In the genomic region with DNA sequence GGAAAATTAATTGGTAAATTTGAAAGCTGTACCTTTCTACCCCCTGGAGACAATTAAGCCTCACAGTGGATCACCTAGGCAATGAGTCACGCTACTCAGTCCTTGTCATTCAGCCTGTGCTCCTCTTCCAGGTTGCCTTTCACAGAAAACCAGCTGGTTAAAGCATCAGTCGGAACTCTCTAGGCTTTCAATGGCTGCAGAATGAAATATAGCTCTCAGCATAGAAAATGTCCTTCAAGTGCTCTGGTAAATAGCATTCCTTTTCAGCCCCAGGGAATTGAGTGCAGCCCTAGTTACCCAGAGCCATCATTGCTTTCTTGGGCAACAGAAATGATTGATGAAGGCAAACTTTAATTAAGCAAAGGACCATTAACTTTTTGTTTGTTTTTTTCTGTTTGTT, we compare ENCODE assay signal across 17 mouse cellular contexts.
A peak's percentile ranks its signal among the peaks of the same experiment; 100 is the strongest.
DNase-seq lines count a peak whose midpoint lies in the region; ATAC-seq and TF ChIP-seq lines count a peak whose summit lies in the region.
"Had no signal": no experiment of that assay in that cellular context is flagged by ENCODE, and none has a peak within 500 bp of the region (broad histone marks: within the 10 kb centered on the region; RNA-seq: fewer than 3 reads in every experiment).

No protein-coding gene starts in this region.

- no peaks in the 10 kb centered on the region for H3K9me3 ChIP-seq in midbrain, embryonic 13.5 days
- no peaks in the 10 kb centered on the region for H3K9me3 ChIP-seq in midbrain, embryonic 14.5 days (ENCODE audit: control insufficient read depth, low read length)
- no peaks in the 10 kb centered on the region for H3K9me3 ChIP-seq in hindbrain, postnatal 0 days (ENCODE audit: low read length)
- H3K9me3 ChIP-seq: heart, embryonic 12.5 days; intestine, embryonic 15.5 days; limb, embryonic 10.5 days; midbrain, embryonic 15.5 days had no signal

- no peak for TF ChIP-seq POLR2A in embryonic fibroblast, embryonic 13.5 days (IDR thresholded peaks at IDR 0.05; ENCODE audit: low read depth, low read length)
- TF ChIP-seq POLR2A in heart, adult 2 months (IDR thresholded peaks at IDR 0.05; ENCODE audit: insufficient read depth, low read depth, low read length) = no peak

- no peak for TF ChIP-seq CTCF in embryonic fibroblast, embryonic 13.5 days (IDR thresholded peaks at IDR 0.05; ENCODE audit: borderline replicate concordance, insufficient read depth, low read length)
- TF ChIP-seq CTCF in hindbrain, postnatal 0 days (IDR thresholded peaks at IDR 0.05; ENCODE audit: low read depth) = no peak
- no peak for TF ChIP-seq CTCF in heart, adult 2 months (IDR thresholded peaks at IDR 0.05)

- H3K79me2 ChIP-seq in heart, adult 2 months (replicated peaks; ENCODE audit: control insufficient read depth, insufficient read depth, low read length) = no peaks in the 10 kb centered on the region

- H3K4me1 ChIP-seq in midbrain, embryonic 13.5 days (replicated peaks) = 0 out of 2 replicates have a peak, but pooled peaks cover 3% of the 10 kb centered on the region
- no peaks in the 10 kb centered on the region for H3K4me1 ChIP-seq in midbrain, embryonic 14.5 days (ENCODE audit: control insufficient read depth, insufficient read depth, low read length)
- no peaks in the 10 kb centered on the region for H3K4me1 ChIP-seq in embryonic fibroblast, embryonic 13.5 days (ENCODE audit: control insufficient read depth, insufficient read depth, low read length)
- H3K4me1 ChIP-seq in hindbrain, postnatal 0 days (ENCODE audit: insufficient read depth, low read length) = no peaks in the 10 kb centered on the region
- no peaks in the 10 kb centered on the region for H3K4me1 ChIP-seq in heart, adult 2 months (ENCODE audit: control insufficient read depth, insufficient read depth, low read length)
- H3K4me1 ChIP-seq: heart, embryonic 12.5 days; intestine, embryonic 15.5 days; limb, embryonic 10.5 days; midbrain, embryonic 15.5 days had no signal

- H3K9ac ChIP-seq in midbrain, embryonic 13.5 days (replicated peaks) = no peak overlapping the region
- H3K9ac ChIP-seq in midbrain, embryonic 14.5 days (replicated peaks; ENCODE audit: low read length) = no peak overlapping the region
- H3K9ac ChIP-seq in hindbrain, postnatal 0 days (replicated peaks; ENCODE audit: low read length) = no peak overlapping the region
- no peak overlapping the region for H3K9ac ChIP-seq in heart, adult 2 months (ENCODE audit: low read depth, low read length)
- H3K9ac ChIP-seq: heart, embryonic 12.5 days; intestine, embryonic 15.5 days; midbrain, embryonic 15.5 days had no signal

- 0 out of 2 replicates have a peak, but pooled peaks have one; percentile 24 for ATAC-seq in midbrain, embryonic 13.5 days
- no peak for ATAC-seq in midbrain, embryonic 14.5 days (ENCODE audit: low FRiP score, low TSS enrichment)
- peak; percentile 21; the same call in 1 of the 2 replicates for ATAC-seq in hindbrain, postnatal 0 days
- no peak for ATAC-seq in monocyte, adult 5-6 weeks (replicated peaks; ENCODE audit: insufficient number of reproducible peaks, low FRiP score, low TSS enrichment, poor library complexity, severe bottlenecking)
- ATAC-seq: intestine, embryonic 15.5 days; midbrain, embryonic 15.5 days had no signal

- TF ChIP-seq EP300 in heart, adult 2 months (IDR thresholded peaks at IDR 0.05; ENCODE audit: insufficient read depth, low read depth, low read length) = no peak

- H3K4me3 ChIP-seq in midbrain, embryonic 13.5 days (replicated peaks) = no peak overlapping the region
- no peak overlapping the region for H3K4me3 ChIP-seq in midbrain, embryonic 14.5 days (replicated peaks; ENCODE audit: low read depth, low read length)
- no peak overlapping the region for H3K4me3 ChIP-seq in embryonic fibroblast, embryonic 13.5 days (ENCODE audit: insufficient read depth, low read length)
- no peak overlapping the region for H3K4me3 ChIP-seq in hindbrain, postnatal 0 days (ENCODE audit: low read length)
- H3K4me3 ChIP-seq in heart, adult 2 months = no peak overlapping the region
- H3K4me3 ChIP-seq: heart, embryonic 12.5 days; intestine, embryonic 15.5 days; limb, embryonic 10.5 days; midbrain, embryonic 15.5 days had no signal

- H3K27ac ChIP-seq in midbrain, embryonic 13.5 days = no peak overlapping the region
- no peak overlapping the region for H3K27ac ChIP-seq in midbrain, embryonic 14.5 days (replicated peaks; ENCODE audit: low read depth, low read length)
- H3K27ac ChIP-seq in embryonic fibroblast, embryonic 13.5 days (ENCODE audit: insufficient read depth, low read length) = peak overlapping the region; percentile 52; the same call in 1 of the 2 replicates
- H3K27ac ChIP-seq in hindbrain, postnatal 0 days = no peak overlapping the region
- no peak overlapping the region for H3K27ac ChIP-seq in heart, adult 2 months
- H3K27ac ChIP-seq: intestine, embryonic 15.5 days; limb, embryonic 10.5 days; macrophage; midbrain, embryonic 15.5 days had no signal

- 57% methylated on average over 2 of the region's 2 CpGs for WGBS in midbrain, embryonic 13.5 days
- WGBS in midbrain, embryonic 14.5 days = 60% methylated on average over 2 of the region's 2 CpGs
- 36% methylated on average over 2 of the region's 2 CpGs for WGBS in hindbrain, postnatal 0 days
- 67% methylated on average over 2 of the region's 2 CpGs for WGBS in heart, adult 2 months

- H3K4me2 ChIP-seq in midbrain, embryonic 13.5 days (replicated peaks) = no peak overlapping the region
- H3K4me2 ChIP-seq in midbrain, embryonic 14.5 days (ENCODE audit: low read length) = no peak overlapping the region
- no peak overlapping the region for H3K4me2 ChIP-seq in hindbrain, postnatal 0 days (ENCODE audit: low read depth, low read length)
- H3K4me2 ChIP-seq: heart, embryonic 12.5 days; intestine, embryonic 15.5 days; liver, embryonic 11.5 days; midbrain, embryonic 15.5 days had no signal

- no peak for DNase-seq in midbrain, embryonic 14.5 days
- peak; percentile 36 for DNase-seq in hindbrain, postnatal 0 days (ENCODE audit: low spot score)
- no peak for DNase-seq in heart, adult 2 months
- DNase-seq in spleen, postnatal 4 days (ENCODE audit: low spot score in 2 of 2) = no peak
- DNase-seq: cerebellum, adult 9-11 months; kidney, postnatal 4 days; layer of hippocampus, postnatal 36 days; lung, adult 2 months had no signal

- no peaks in the 10 kb centered on the region for H3K27me3 ChIP-seq in midbrain, embryonic 13.5 days
- no peaks in the 10 kb centered on the region for H3K27me3 ChIP-seq in midbrain, embryonic 14.5 days (ENCODE audit: control insufficient read depth, insufficient read depth, low read length)
- H3K27me3 ChIP-seq in hindbrain, postnatal 0 days (ENCODE audit: insufficient read depth, low read length) = no peaks in the 10 kb centered on the region
- no peaks in the 10 kb centered on the region for H3K27me3 ChIP-seq in heart, adult 2 months (ENCODE audit: control insufficient read depth, insufficient read depth, low read length)
- H3K27me3 ChIP-seq: heart, embryonic 12.5 days; intestine, embryonic 15.5 days; midbrain, embryonic 15.5 days had no signal

- intact Hi-C loops in heart, adult 2 months (cut with DNase I) = no loop called here

- no peaks in the 10 kb centered on the region for H3K36me3 ChIP-seq in midbrain, embryonic 13.5 days
- no peaks in the 10 kb centered on the region for H3K36me3 ChIP-seq in midbrain, embryonic 14.5 days (ENCODE audit: control insufficient read depth, insufficient read depth, low read length)
- H3K36me3 ChIP-seq in hindbrain, postnatal 0 days (ENCODE audit: insufficient read depth, low read length) = no peaks in the 10 kb centered on the region
- H3K36me3 ChIP-seq in heart, adult 2 months (ENCODE audit: control insufficient read depth, insufficient read depth, low read length) = no peaks in the 10 kb centered on the region
- H3K36me3 ChIP-seq: heart, embryonic 12.5 days; intestine, embryonic 15.5 days; limb, embryonic 10.5 days; midbrain, embryonic 15.5 days had no signal

Comparison
In these comparisons a context has a peak if more than half of its experiments do, and no peak if none do; other contexts are left out.
1. ATAC-seq: peak in midbrain, embryonic 13.5 days (single experiment) and hindbrain, postnatal 0 days (single experiment); none in midbrain, embryonic 14.5 days (single experiment) and monocyte, adult 5-6 weeks (single experiment).